Mouse (Mus musculus): Measurements from ENCODE around the gene Actn1. TPM values are rescaled to one million over a fixed set of nuclear protein-coding genes. Genes with fewer than 3 reads are reported as not detected.
A peak's percentile ranks its signal among the peaks of the same experiment; 100 is the strongest.

Gene Actn1
- polyA plus RNA-seq, 1 experiment from 2014 or later, result 46.0 TPM

DNA sequence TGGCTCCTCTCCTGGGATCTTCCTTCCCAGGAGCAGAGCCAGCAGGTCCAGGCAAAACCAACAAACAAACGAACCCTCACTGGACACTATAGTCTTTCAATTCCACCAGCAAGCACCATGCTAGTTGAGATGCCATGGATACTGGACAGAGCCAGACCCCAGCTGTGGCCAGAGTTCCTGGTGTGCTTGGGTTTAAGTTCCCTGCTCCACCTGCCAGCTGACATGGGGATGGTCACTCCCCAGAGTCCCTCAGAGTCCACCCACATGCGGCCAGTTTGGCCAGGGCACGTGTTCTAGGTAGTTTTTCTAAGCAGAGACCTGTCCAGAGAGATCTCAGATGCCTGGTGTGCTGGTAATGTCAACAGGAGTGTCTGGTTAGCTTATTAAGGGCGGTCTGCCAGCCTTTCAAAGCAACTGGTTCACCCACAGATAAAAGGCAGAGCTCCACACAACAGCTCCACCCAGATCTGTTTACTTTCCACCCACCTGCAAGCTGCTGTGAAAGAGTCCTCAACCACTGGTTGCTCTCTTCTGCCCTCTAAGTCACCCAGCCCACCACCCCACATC, 42.0 kb downstream of the Actn1 start:
- H3K36me3 ChIP-seq (ENCODE audit: control insufficient read depth, insufficient read depth, low read length), result no peaks in the 10 kb centered on the region
- H3K9ac ChIP-seq (ENCODE audit: low read length), result no peak overlapping the region
- no peak overlapping the region for H3K4me3 ChIP-seq (ENCODE audit: low read depth, low read length)
- no peak overlapping the region for H3K4me2 ChIP-seq (ENCODE audit: low read depth, severe bottlenecking)
- DNase-seq (ENCODE audit: low spot score) (no peak), ATAC-seq (ENCODE audit: insufficient number of reproducible peaks, low FRiP score, low TSS enrichment, low read depth) (no peak)
- no peaks in the 10 kb centered on the region for H3K9me3 ChIP-seq (ENCODE audit: control insufficient read depth, low read length)
- peaks cover 35% of the 10 kb centered on the region for H3K4me1 ChIP-seq (ENCODE audit: control insufficient read depth, insufficient read depth, low read length)
- H3K27me3 ChIP-seq (ENCODE audit: control insufficient read depth, insufficient read depth, low read length), result no peaks in the 10 kb centered on the region
- WGBS, result 70% methylated on average over 4 of the region's 4 CpGs
- H3K27ac ChIP-seq (replicated peaks; ENCODE audit: low read depth, low read length), result no peak overlapping the region

- Histone ChIP-seq H3K27ac (replicated peaks; ENCODE audit: low read depth, low read length) (no peak overlapping the region), H3K4me3 (ENCODE audit: low read depth, low read length) (no peak overlapping the region), H3K9me3 (ENCODE audit: control insufficient read depth, low read length) (no peaks in the 10 kb centered on the region), H3K4me2 (ENCODE audit: low read depth, severe bottlenecking) (no peak overlapping the region), H3K27me3 (ENCODE audit: control insufficient read depth, insufficient read depth, low read length) (no peaks in the 10 kb centered on the region), H3K9ac (ENCODE audit: low read length) (no peak overlapping the region), H3K36me3 (ENCODE audit: control insufficient read depth, insufficient read depth, low read length) (no peaks in the 10 kb centered on the region), H3K4me1 (ENCODE audit: control insufficient read depth, insufficient read depth, low read length) (peaks cover 31% of the 10 kb centered on the region)
- 83% methylated on average over 3 of the region's 3 CpGs for WGBS
- ATAC-seq (ENCODE audit: insufficient number of reproducible peaks, low FRiP score, low TSS enrichment, low read depth) (no peak), DNase-seq (ENCODE audit: low spot score) (no peak)
These were observed 43.1 kb downstream of the Actn1 start for GRCm38 (mm10) chr12:80217049-80217448.

GRCm38 (mm10) chr12:80216258-80216881, 43.8 kb downstream of the Actn1 start:
- ATAC-seq (ENCODE audit: insufficient number of reproducible peaks, low FRiP score, low TSS enrichment, low read depth), result no peak
- no peak for DNase-seq (ENCODE audit: low spot score)

DNA sequence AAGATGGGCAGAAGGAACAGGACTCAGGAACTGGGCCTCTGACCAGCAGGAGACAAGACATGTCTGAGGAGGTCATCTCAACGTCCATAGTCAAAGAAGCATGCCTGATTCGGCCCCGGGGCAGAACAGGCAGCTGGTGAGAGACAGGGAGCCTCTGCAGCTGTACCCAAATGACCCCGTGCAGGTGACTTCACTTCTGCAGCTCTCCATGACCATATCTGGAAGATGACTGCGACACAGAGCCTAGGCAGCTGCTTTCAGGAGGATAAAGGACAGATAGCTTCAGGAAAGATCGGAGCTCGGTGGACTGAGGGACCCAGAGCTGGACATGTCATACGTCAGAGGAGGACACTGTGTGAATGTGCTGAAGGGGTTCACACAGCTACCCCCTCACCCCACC, 46.4 kb downstream of the Actn1 start:
- no peak overlapping the region for H3K27ac ChIP-seq (replicated peaks; ENCODE audit: low read depth, low read length)
- no peak for ATAC-seq (ENCODE audit: insufficient number of reproducible peaks, low FRiP score, low TSS enrichment, low read depth)

More at GRCm38 (mm10) chr12:80216258-80216881, 43.8 kb downstream of the Actn1 start:
- Histone ChIP-seq H3K9me3 (ENCODE audit: control insufficient read depth, low read length) (no peaks in the 10 kb centered on the region), H3K27me3 (ENCODE audit: control insufficient read depth, insufficient read depth, low read length) (no peaks in the 10 kb centered on the region), H3K4me2 (ENCODE audit: low read depth, severe bottlenecking) (no peak overlapping the region), H3K4me3 (ENCODE audit: low read depth, low read length) (no peak overlapping the region), H3K27ac (replicated peaks; ENCODE audit: low read depth, low read length) (no peak overlapping the region), H3K36me3 (ENCODE audit: control insufficient read depth, insufficient read depth, low read length) (no peaks in the 10 kb centered on the region), H3K9ac (ENCODE audit: low read length) (no peak overlapping the region), H3K4me1 (ENCODE audit: control insufficient read depth, insufficient read depth, low read length) (peaks cover 37% of the 10 kb centered on the region)
- WGBS, result 63% methylated on average over 6 of the region's 6 CpGs

GRCm38 (mm10) chr12:80213263-80213662, 46.9 kb downstream of the Actn1 start:
- no peak overlapping the region for H3K4me3 ChIP-seq (ENCODE audit: low read depth, low read length)
- H3K9me3 ChIP-seq (ENCODE audit: control insufficient read depth, low read length), result no peaks in the 10 kb centered on the region
- no peak for ATAC-seq (ENCODE audit: insufficient number of reproducible peaks, low FRiP score, low TSS enrichment, low read depth)
- no peak overlapping the region for H3K4me2 ChIP-seq (ENCODE audit: low read depth, severe bottlenecking)
- H3K9ac ChIP-seq (ENCODE audit: low read length), result no peak overlapping the region
- H3K36me3 ChIP-seq (ENCODE audit: control insufficient read depth, insufficient read depth, low read length), result no peaks in the 10 kb centered on the region
- H3K27ac ChIP-seq (replicated peaks; ENCODE audit: low read depth, low read length), result no peak overlapping the region
- peaks cover 35% of the 10 kb centered on the region for H3K4me1 ChIP-seq (ENCODE audit: control insufficient read depth, insufficient read depth, low read length)
- WGBS, result 44% methylated on average over 4 of the region's 4 CpGs
- no peaks in the 10 kb centered on the region for H3K27me3 ChIP-seq (ENCODE audit: control insufficient read depth, insufficient read depth, low read length)
- no peak for DNase-seq (ENCODE audit: low spot score)

More for the DNA sequence above, 46.4 kb downstream of the Actn1 start:
- Histone ChIP-seq H3K4me3 (ENCODE audit: low read depth, low read length) (no peak overlapping the region), H3K9me3 (ENCODE audit: control insufficient read depth, low read length) (no peaks in the 10 kb centered on the region), H3K9ac (ENCODE audit: low read length) (no peak overlapping the region), H3K27me3 (ENCODE audit: control insufficient read depth, insufficient read depth, low read length) (no peaks in the 10 kb centered on the region), H3K36me3 (ENCODE audit: control insufficient read depth, insufficient read depth, low read length) (no peaks in the 10 kb centered on the region), H3K4me2 (ENCODE audit: low read depth, severe bottlenecking) (no peak overlapping the region), H3K4me1 (ENCODE audit: control insufficient read depth, insufficient read depth, low read length) (peaks cover 40% of the 10 kb centered on the region)
- WGBS, result 74% methylated on average over 8 of the region's 8 CpGs
- DNase-seq (ENCODE audit: low spot score), result no peak

DNA sequence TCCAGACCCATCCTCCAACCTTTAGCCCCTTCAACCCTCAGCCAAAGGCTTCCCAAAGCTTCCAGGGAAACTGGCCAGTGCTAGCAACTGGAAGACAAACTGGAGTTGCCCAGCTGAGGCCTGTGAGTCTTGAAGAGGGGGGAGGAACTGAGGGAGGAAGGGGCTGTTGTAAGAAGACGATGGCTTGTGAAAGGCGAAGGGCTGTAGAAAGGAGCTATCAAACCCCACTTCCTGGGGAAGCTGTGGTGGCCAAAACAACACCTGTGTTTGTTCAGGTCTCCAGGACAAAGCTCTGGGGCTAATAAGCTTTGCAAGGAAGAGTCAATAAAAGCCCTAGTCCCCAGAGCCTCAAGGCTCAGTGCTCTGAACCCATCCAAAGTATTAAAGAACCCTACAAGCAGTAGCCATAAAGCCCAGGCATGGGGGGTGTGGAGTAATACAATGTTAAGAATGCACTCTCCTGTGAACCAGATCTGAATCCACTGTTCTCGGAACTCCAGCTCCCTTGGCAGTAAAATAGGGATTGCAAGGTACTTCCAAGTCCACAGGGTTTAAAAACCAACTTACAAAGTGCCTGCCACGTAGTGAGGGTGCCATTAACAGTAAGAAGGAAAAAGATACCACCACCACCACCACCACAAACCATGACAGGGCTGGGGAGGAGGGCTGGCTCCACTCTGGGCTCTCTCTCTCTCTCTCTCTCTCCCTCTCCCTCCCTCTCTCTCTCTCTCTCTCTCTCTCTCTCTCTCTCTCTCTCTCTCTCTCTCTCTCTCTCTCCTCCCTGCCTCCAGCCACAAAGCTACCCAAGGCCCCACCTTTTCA, 49.2 kb downstream of the Actn1 start:
- peaks cover 24% of the 10 kb centered on the region for H3K4me1 ChIP-seq (ENCODE audit: control insufficient read depth, insufficient read depth, low read length)
- H3K27ac ChIP-seq (replicated peaks; ENCODE audit: low read depth, low read length), result 0 out of 2 replicates have a peak overlapping the region, but pooled peaks have one; percentile 16
- ATAC-seq (ENCODE audit: insufficient number of reproducible peaks, low FRiP score, low TSS enrichment, low read depth) (no peak), DNase-seq (ENCODE audit: low spot score) (no peak)
- H3K4me3 ChIP-seq (ENCODE audit: low read depth, low read length), result no peak overlapping the region
- no peaks in the 10 kb centered on the region for H3K9me3 ChIP-seq (ENCODE audit: control insufficient read depth, low read length)
- H3K36me3 ChIP-seq (ENCODE audit: control insufficient read depth, insufficient read depth, low read length), result no peaks in the 10 kb centered on the region
- no peak overlapping the region for H3K9ac ChIP-seq (ENCODE audit: low read length)
- no peak overlapping the region for H3K4me2 ChIP-seq (ENCODE audit: low read depth, severe bottlenecking)
- 32% methylated on average over 4 of the region's 4 CpGs for WGBS
- H3K27me3 ChIP-seq (ENCODE audit: control insufficient read depth, insufficient read depth, low read length), result no peaks in the 10 kb centered on the region

- no peak for ATAC-seq (ENCODE audit: insufficient number of reproducible peaks, low FRiP score, low TSS enrichment, low read depth)
- WGBS, result 84% methylated on average over 4 of the region's 4 CpGs
- H3K4me1 ChIP-seq (ENCODE audit: control insufficient read depth, insufficient read depth, low read length), result peaks cover 24% of the 10 kb centered on the region
- H3K27me3 ChIP-seq (ENCODE audit: control insufficient read depth, insufficient read depth, low read length), result no peaks in the 10 kb centered on the region
- no peaks in the 10 kb centered on the region for H3K9me3 ChIP-seq (ENCODE audit: control insufficient read depth, low read length)
- H3K27ac ChIP-seq (replicated peaks; ENCODE audit: low read depth, low read length), result no peak overlapping the region
- no peak for DNase-seq (ENCODE audit: low spot score)
- H3K4me2 ChIP-seq (ENCODE audit: low read depth, severe bottlenecking), result no peak overlapping the region
- no peaks in the 10 kb centered on the region for H3K36me3 ChIP-seq (ENCODE audit: control insufficient read depth, insufficient read depth, low read length)
- H3K4me3 ChIP-seq (ENCODE audit: low read depth, low read length), result no peak overlapping the region
- no peak overlapping the region for H3K9ac ChIP-seq (ENCODE audit: low read length)
These were observed 50.3 kb downstream of the Actn1 start for GRCm38 (mm10) chr12:80209914-80210313.

DNA sequence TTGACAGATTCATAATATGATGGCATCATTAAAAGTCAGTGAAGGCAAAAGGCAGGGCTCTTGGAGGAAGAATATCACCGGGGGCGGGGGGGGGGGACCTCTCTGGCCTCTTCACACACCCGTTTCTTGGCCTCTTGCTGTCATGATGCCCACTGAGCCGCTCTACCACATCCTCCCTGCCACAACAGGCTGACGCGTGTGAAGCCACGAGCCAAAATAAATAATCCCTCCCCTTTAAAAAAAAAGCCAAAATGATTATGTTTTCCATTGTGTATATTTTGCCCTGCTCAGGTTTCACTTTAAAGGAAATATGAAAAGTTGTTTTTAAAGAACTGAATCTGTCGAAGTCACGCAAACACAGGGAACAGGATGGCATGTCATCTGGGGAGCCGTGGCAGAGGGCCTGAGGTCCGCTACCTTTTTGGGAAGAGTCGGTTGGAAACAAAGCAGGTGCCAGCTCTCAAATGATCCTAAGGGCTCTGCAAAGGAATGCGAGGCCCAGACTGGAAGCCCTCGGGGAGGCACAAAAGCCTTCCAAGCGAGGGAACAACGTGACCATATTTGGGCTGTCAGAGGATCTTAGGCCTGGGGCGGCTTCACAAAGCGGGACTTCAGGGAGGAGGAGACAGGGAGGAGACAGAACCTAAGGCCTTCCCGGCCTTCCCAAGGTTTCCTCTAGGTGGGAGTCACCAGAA, 51.9 kb downstream of the Actn1 start:
- no peak for ATAC-seq (ENCODE audit: insufficient number of reproducible peaks, low FRiP score, low TSS enrichment, low read depth)
- no peak overlapping the region for H3K9ac ChIP-seq (ENCODE audit: low read length)
- 74% methylated on average over 19 of the region's 19 CpGs for WGBS
- no peak for DNase-seq (ENCODE audit: low spot score)
- no peaks in the 10 kb centered on the region for H3K9me3 ChIP-seq (ENCODE audit: control insufficient read depth, low read length)
- no peak overlapping the region for H3K27ac ChIP-seq (replicated peaks; ENCODE audit: low read depth, low read length)
- no peaks in the 10 kb centered on the region for H3K27me3 ChIP-seq (ENCODE audit: control insufficient read depth, insufficient read depth, low read length)
- H3K4me3 ChIP-seq (ENCODE audit: low read depth, low read length), result no peak overlapping the region
- H3K4me1 ChIP-seq (ENCODE audit: control insufficient read depth, insufficient read depth, low read length), result peaks cover 16% of the 10 kb centered on the region
- no peaks in the 10 kb centered on the region; the same call in 1 of the 2 replicates for H3K36me3 ChIP-seq (ENCODE audit: control insufficient read depth, insufficient read depth, low read length)
- no peak overlapping the region for H3K4me2 ChIP-seq (ENCODE audit: low read depth, severe bottlenecking)

Measured in limb, embryonic 11.5 days (tissue).